Mouse (Mus musculus) brain, embryonic 14.5 days (tissue): ENCODE results near the gene Osbpl3.

Experiments
- CTCF ChIP-seq: fragments of 200-500 bp; IDR thresholded peaks from 2 replicates; pipeline ENCODE4 v1.5.1; 2012; ENCODE audit warnings: inconsistent platforms, mild to moderate bottlenecking, moderate library complexity, borderline replicate concordance; ENCODE audit not compliant: insufficient read depth, insufficient read length; ENCODE audit errors: extremely low read depth
- POLR2A ChIP-seq: fragments of 200-500 bp; IDR thresholded peaks from 2 replicates; pipeline ENCODE4 v1.6.1; 2012; ENCODE audit warnings: mild to moderate bottlenecking, inconsistent platforms, borderline replicate concordance; ENCODE audit not compliant: poor library complexity, insufficient read depth, insufficient read length, severe bottlenecking; ENCODE audit errors: extremely low read depth

DNA sequence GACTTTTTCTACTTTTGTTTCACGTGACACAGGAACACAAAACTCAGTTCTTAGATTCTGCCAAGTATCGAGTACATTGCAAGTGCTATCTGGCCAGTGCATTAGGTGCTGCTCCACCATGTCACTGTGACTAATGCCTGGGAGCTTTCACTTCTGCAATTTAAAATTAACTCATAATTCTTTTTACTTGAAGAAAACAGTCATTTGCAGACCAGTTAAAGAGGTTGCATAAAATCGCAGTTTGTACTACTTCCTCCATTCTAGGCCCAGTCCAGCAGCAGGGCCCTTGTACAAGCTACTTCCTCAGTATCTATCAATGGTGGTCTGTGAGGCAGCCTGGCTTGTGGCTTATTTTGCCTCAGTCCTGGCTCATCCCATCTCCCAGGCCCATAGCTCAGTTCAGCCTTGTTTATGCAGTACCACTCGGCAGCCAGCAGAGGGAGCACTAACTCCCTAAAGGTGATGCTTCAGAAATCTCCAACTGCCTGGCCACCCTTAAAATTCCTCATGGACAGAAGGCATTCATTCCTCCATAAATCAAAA is 151.0 kb downstream of the Osbpl3 start:
- peak; percentile 93 for TF ChIP-seq CTCF
- TF ChIP-seq POLR2A, result no peak
